9 mouse cellular contexts compared by ENCODE assay signal in genomic region chr12:101974571-101974970, GRCm38 (mm10). TPM values are rescaled to one million over a fixed set of nuclear protein-coding genes. Genes with fewer than 3 reads are reported as not detected.
A peak's percentile ranks its signal among the peaks of the same experiment; 100 is the strongest.
DNase-seq lines count a peak whose midpoint lies in the region; ATAC-seq and TF ChIP-seq lines count a peak whose summit lies in the region.
"Had no signal": no experiment of that assay in that cellular context is flagged by ENCODE, and none has a peak within 500 bp of the region (broad histone marks: within the 10 kb centered on the region; RNA-seq: fewer than 3 reads in every experiment).

No protein-coding gene starts in this region.

- no peak for TF ChIP-seq CTCF in cerebellum, adult 2 months (IDR thresholded peaks at IDR 0.05; ENCODE audit: borderline replicate concordance, insufficient read depth, low read depth, low read length)
- no peak for TF ChIP-seq CTCF in testis, adult 2 months (IDR thresholded peaks at IDR 0.05; ENCODE audit: control insufficient read depth, insufficient read depth, insufficient replicate concordance, low read depth, low read length)

- peaks cover 1% of the 10 kb centered on the region; the same call in 1 of the 2 replicates for H3K36me3 ChIP-seq in testis, adult 2 months (ENCODE audit: control insufficient read depth, insufficient read depth, low read length)
- peaks cover 15% of the 10 kb centered on the region for H3K36me3 ChIP-seq in liver, embryonic 13.5 days

- DNase-seq in cerebellum, adult 2 months: no peak
- DNase-seq in testis, postnatal 10 days (ENCODE audit: low spot score): no peak
- no peak for DNase-seq in liver, embryonic 13.5 days
- no peak for DNase-seq in spleen, adult 12 weeks (ENCODE audit: low spot score)
- DNase-seq in embryo, embryonic 10 days (ENCODE audit: low spot score): no peak
- DNase-seq in cerebellum, adult 18-20 months: no peak
- DNase-seq: cerebellum, postnatal 25 days had no signal

- ATAC-seq in cerebellum, adult (ENCODE audit: insufficient number of reproducible peaks, low FRiP score, low TSS enrichment): no peak
- ATAC-seq in liver, embryonic 13.5 days (ENCODE audit: low read depth): no peak

- H3K9ac ChIP-seq in liver, embryonic 13.5 days: peak overlapping the region; percentile 96

- no peaks in the 10 kb centered on the region for H3K9me3 ChIP-seq in liver, embryonic 13.5 days (replicated peaks)

- no peak overlapping the region for H3K27ac ChIP-seq in cerebellum, adult 2 months (ENCODE audit: insufficient read depth, low read length)
- no peak overlapping the region for H3K27ac ChIP-seq in testis, adult 2 months (ENCODE audit: control insufficient read depth, insufficient read depth, low read depth, low read length)
- H3K27ac ChIP-seq in liver, embryonic 13.5 days: peak overlapping the region; percentile 89

- peak overlapping the region; percentile 88 for H3K4me2 ChIP-seq in liver, embryonic 13.5 days

- 0% methylated on average over 1 of the region's 1 CpGs for WGBS in cerebellum, adult 2 months
- WGBS in liver, embryonic 13.5 days (ENCODE audit: insufficient replicate concordance): 7% methylated on average over 1 of the region's 1 CpGs

- TF ChIP-seq POLR2A in cerebellum, adult 2 months (IDR thresholded peaks at IDR 0.05; ENCODE audit: borderline replicate concordance, insufficient read depth, low read length): no peak
- no peak for TF ChIP-seq POLR2A in testis, adult 2 months (IDR thresholded peaks at IDR 0.05; ENCODE audit: control insufficient read depth, low read depth, low read length)

- peaks cover 6% of the 10 kb centered on the region for H3K4me1 ChIP-seq in cerebellum, adult 2 months (ENCODE audit: control insufficient read depth, insufficient read depth, low read length)
- peaks cover 2% of the 10 kb centered on the region for H3K4me1 ChIP-seq in testis, adult 2 months (ENCODE audit: control insufficient read depth, insufficient read depth, low read length)
- peaks cover 57% of the 10 kb centered on the region for H3K4me1 ChIP-seq in liver, embryonic 13.5 days (replicated peaks)

- H3K27me3 ChIP-seq in cerebellum, adult 2 months (ENCODE audit: control insufficient read depth, insufficient read depth, low read length): no peaks in the 10 kb centered on the region
- H3K27me3 ChIP-seq in testis, adult 2 months (ENCODE audit: control insufficient read depth, insufficient read depth, low read length): no peaks in the 10 kb centered on the region
- H3K27me3 ChIP-seq in liver, embryonic 13.5 days: no peaks in the 10 kb centered on the region

- H3K4me3 ChIP-seq in cerebellum, adult 2 months (replicated peaks; ENCODE audit: insufficient read depth, low read depth, low read length): peak overlapping the region; percentile 97
- H3K4me3 ChIP-seq in testis, adult 2 months (ENCODE audit: control insufficient read depth, low read depth, low read length): peak overlapping the region; percentile 90; the same call in 1 of the 2 replicates
- H3K4me3 ChIP-seq in liver, embryonic 13.5 days (replicated peaks): peak overlapping the region; percentile 93

RNA-seq across cellular contexts. Expression of gene Cpsf2, which starts 1.2 kb away (rescaled TPM):
- 15.1 and 16.0 TPM in 2 replicates for polyA plus RNA-seq in cerebellum, adult 2 months (2012; rRNA removed)
- polyA plus RNA-seq in testis, adult 2 months (2012; rRNA removed): 5.6 and 6.7 TPM in 2 replicates
- 24.7 and 28.5 TPM in 2 replicates for polyA plus RNA-seq in liver, embryonic 13.5 days (2015; fragmentation: Nextera tagmentation; extraction: Ambion mirVana)

RNA-seq across cellular contexts. Expression of gene Atxn3, which starts 16.5 kb away (rescaled TPM):
- 13.3 TPM in 2 replicates for polyA plus RNA-seq in cerebellum, adult 2 months (2012; rRNA removed)
- 151 and 187 TPM in 2 replicates for polyA plus RNA-seq in testis, adult 2 months (2012; rRNA removed)
- polyA plus RNA-seq in liver, embryonic 13.5 days (2015; fragmentation: Nextera tagmentation; extraction: Ambion mirVana): 10.5 and 16.8 TPM in 2 replicates
